Mouse (Mus musculus) midbrain, embryonic 10.5 days (tissue): ENCODE measurements around the gene Fubp1. TPM values are rescaled to one million over a fixed set of nuclear protein-coding genes. Genes with fewer than 3 reads are reported as not detected.

Experiments
- DNase-seq: peaks from one replicate; pipeline ENCODE4 v3.0.0-alpha.2; 2017; ENCODE audit warnings: low spot score
- H3K27ac ChIP-seq: fragments of 300-500 bp; sonication (generic); replicated peaks from 2 replicates; pipeline ENCODE4 v1.5.1; 2016; ENCODE audit warnings: mild to moderate bottlenecking
- H3K27me3 ChIP-seq: fragments of 300-500 bp; sonication (generic); 2 replicates; pipeline ENCODE4 v1.6.1; 2016; ENCODE audit warnings: low read depth, mild to moderate bottlenecking; ENCODE audit not compliant: poor library complexity, severe bottlenecking
- H3K36me3 ChIP-seq: fragments of 300-500 bp; sonication (generic); 2 replicates; pipeline ENCODE4 v1.6.1; 2016; ENCODE audit warnings: mild to moderate bottlenecking, moderate library complexity
- H3K4me1 ChIP-seq: fragments of 300-500 bp; sonication (generic); 2 replicates; pipeline ENCODE4 v1.6.1; 2016
- H3K4me3 ChIP-seq: fragments of 300-500 bp; sonication (generic); 2 replicates; pipeline ENCODE4 v1.5.1; 2016; ENCODE audit warnings: mild to moderate bottlenecking, moderate library complexity
- H3K9me3 ChIP-seq: fragments of 300-500 bp; sonication (generic); replicated peaks from 2 replicates; pipeline ENCODE4 v1.6.1; 2016; ENCODE audit warnings: mild to moderate bottlenecking
- WGBS: fragments of 180-500 bp; shearing (Covaris S2); methylation state at CpG from one replicate; pipeline ENCODE4 v1.1.7; 2016; 5-methylcytosine and 5-hydroxymethylcytosine counted together
- polyA plus RNA-seq: library from polyadenylated mRNA; unstranded; fragments of >200 nt; fragmentation: Nextera tagmentation; extraction: Ambion mirVana; gene quantifications from 2 replicates; pipeline ENCODE4 v1.2.1, GENCODE M21; 2016

Gene Fubp1
- polyA plus RNA-seq, 1 experiment from 2014 or later: 411 TPM

- H3K9me3 ChIP-seq: no peaks in the 10 kb centered on the region
- H3K27me3 ChIP-seq: peaks cover 5% of the 10 kb centered on the region; the same call in 1 of the 2 replicates
- no peak for DNase-seq
- no peak overlapping the region for H3K27ac ChIP-seq
- 64% methylated on average over 3 of the region's 3 CpGs for WGBS
- H3K4me3 ChIP-seq: no peak overlapping the region
- H3K4me1 ChIP-seq: no peaks in the 10 kb centered on the region
- H3K36me3 ChIP-seq: no peaks in the 10 kb centered on the region
These were observed 11.1 kb upstream of the Fubp1 start for GRCm38 (mm10) chr3:152199125-152199524.

- DNase-seq: no peak
- WGBS: 90% methylated on average over 3 of the region's 3 CpGs
- Histone ChIP-seq H3K9me3 (no peaks in the 10 kb centered on the region), H3K4me3 (no peak overlapping the region), H3K27me3 (0 out of 2 replicates have a peak, but pooled peaks cover 5% of the 10 kb centered on the region), H3K27ac (no peak overlapping the region), H3K4me1 (no peaks in the 10 kb centered on the region), H3K36me3 (no peaks in the 10 kb centered on the region)
These were observed 9.0 kb upstream of the Fubp1 start for GRCm38 (mm10) chr3:152201181-152201580.

- 82% methylated on average over 2 of the region's 2 CpGs for WGBS
- no peak overlapping the region for H3K4me3 ChIP-seq
These were observed 8.6 kb upstream of the Fubp1 start for GRCm38 (mm10) chr3:152201651-152202050.

GRCm38 (mm10) chr3:152202942-152203341 lies 7.3 kb upstream of the Fubp1 start:
- H3K36me3 ChIP-seq: peaks cover 13% of the 10 kb centered on the region

More at GRCm38 (mm10) chr3:152201651-152202050, 8.6 kb upstream of the Fubp1 start:
- H3K9me3 ChIP-seq: no peaks in the 10 kb centered on the region
- H3K36me3 ChIP-seq: peaks cover 2% of the 10 kb centered on the region; the same call in 1 of the 2 replicates
- no peak for DNase-seq
- H3K4me1 ChIP-seq: no peaks in the 10 kb centered on the region
- H3K27me3 ChIP-seq: 0 out of 2 replicates have a peak, but pooled peaks cover 3% of the 10 kb centered on the region
- no peak overlapping the region for H3K27ac ChIP-seq

GRCm38 (mm10) chr3:152203411-152203810 lies 6.8 kb upstream of the Fubp1 start:
- H3K27ac ChIP-seq: no peak overlapping the region
- 91% methylated on average over 6 of the region's 6 CpGs for WGBS
- no peak overlapping the region for H3K4me3 ChIP-seq
- no peaks in the 10 kb centered on the region for H3K9me3 ChIP-seq
- H3K27me3 ChIP-seq: no peaks in the 10 kb centered on the region
- peaks cover 2% of the 10 kb centered on the region for H3K4me1 ChIP-seq
- no peak for DNase-seq
- H3K36me3 ChIP-seq: peaks cover 14% of the 10 kb centered on the region

More at GRCm38 (mm10) chr3:152202942-152203341, 7.3 kb upstream of the Fubp1 start:
- no peak overlapping the region for H3K4me3 ChIP-seq
- H3K4me1 ChIP-seq: no peaks in the 10 kb centered on the region
- H3K27me3 ChIP-seq: no peaks in the 10 kb centered on the region
- no peak for DNase-seq
- no peak overlapping the region for H3K27ac ChIP-seq
- no peaks in the 10 kb centered on the region for H3K9me3 ChIP-seq

GRCm38 (mm10) chr3:152203996-152204395 lies 6.2 kb upstream of the Fubp1 start:
- 74% methylated on average over 3 of the region's 3 CpGs for WGBS
- H3K9me3 ChIP-seq: no peaks in the 10 kb centered on the region

GRCm38 (mm10) chr3:152204577-152204976 lies 5.6 kb upstream of the Fubp1 start:
- Histone ChIP-seq H3K27ac (no peak overlapping the region), H3K36me3 (peaks cover 15% of the 10 kb centered on the region), H3K4me3 (no peak overlapping the region), H3K27me3 (no peaks in the 10 kb centered on the region), H3K9me3 (no peaks in the 10 kb centered on the region), H3K4me1 (peaks cover 11% of the 10 kb centered on the region)
- WGBS: 91% methylated on average over 3 of the region's 3 CpGs
- no peak for DNase-seq

More at GRCm38 (mm10) chr3:152203996-152204395, 6.2 kb upstream of the Fubp1 start:
- H3K27me3 ChIP-seq: no peaks in the 10 kb centered on the region
- peaks cover 15% of the 10 kb centered on the region for H3K36me3 ChIP-seq
- H3K4me3 ChIP-seq: no peak overlapping the region
- DNase-seq: no peak
- peaks cover 8% of the 10 kb centered on the region for H3K4me1 ChIP-seq
- H3K27ac ChIP-seq: no peak overlapping the region

- Histone ChIP-seq H3K4me3 (no peak overlapping the region), H3K4me1 (peaks cover 18% of the 10 kb centered on the region), H3K27me3 (no peaks in the 10 kb centered on the region), H3K9me3 (no peaks in the 10 kb centered on the region), H3K36me3 (peaks cover 20% of the 10 kb centered on the region), H3K27ac (no peak overlapping the region)
- no peak for DNase-seq
- 94% methylated on average over 4 of the region's 4 CpGs for WGBS
These were observed 3.1 kb upstream of the Fubp1 start for GRCm38 (mm10) chr3:152207156-152207555.

- DNase-seq: no peak
- WGBS: 96% methylated on average over 7 of the region's 7 CpGs
- peak overlapping the region; percentile 74 for H3K4me3 ChIP-seq
- H3K27ac ChIP-seq: no peak overlapping the region
- peaks cover 29% of the 10 kb centered on the region for H3K4me1 ChIP-seq
- H3K9me3 ChIP-seq: no peaks in the 10 kb centered on the region
- H3K27me3 ChIP-seq: no peaks in the 10 kb centered on the region
- H3K36me3 ChIP-seq: peaks cover 29% of the 10 kb centered on the region
These were observed 1.9 kb upstream of the Fubp1 start for GRCm38 (mm10) chr3:152208096-152208885.

GRCm38 (mm10) chr3:152209177-152209966 lies 850 bp upstream of the Fubp1 start:
- Histone ChIP-seq H3K4me1 (peaks cover 35% of the 10 kb centered on the region), H3K36me3 (peaks cover 34% of the 10 kb centered on the region), H3K27ac (peak overlapping the region; percentile 98), H3K27me3 (no peaks in the 10 kb centered on the region), H3K9me3 (no peaks in the 10 kb centered on the region), H3K4me3 (peak overlapping the region; percentile 74)
- WGBS: 9% methylated on average over 25 of the region's 25 CpGs
- DNase-seq: no peak

- Histone ChIP-seq H3K9me3 (no peaks in the 10 kb centered on the region), H3K27me3 (no peaks in the 10 kb centered on the region), H3K36me3 (peaks cover 48% of the 10 kb centered on the region), H3K27ac (peak overlapping the region; percentile 98), H3K4me1 (peaks cover 35% of the 10 kb centered on the region), H3K4me3 (peak overlapping the region; percentile 74)
- DNase-seq: peak; percentile 73
- WGBS: 0% methylated on average over 45 of the region's 68 CpGs
These were observed 638 bp downstream of the Fubp1 start for GRCm38 (mm10) chr3:152210728-152211391.

GRCm38 (mm10) chr3:152211731-152212279 lies 1.6 kb downstream of the Fubp1 start:
- Histone ChIP-seq H3K4me3 (peak overlapping the region; percentile 74), H3K27me3 (no peaks in the 10 kb centered on the region), H3K36me3 (peaks cover 54% of the 10 kb centered on the region), H3K4me1 (peaks cover 35% of the 10 kb centered on the region), H3K27ac (peak overlapping the region; percentile 98), H3K9me3 (no peaks in the 10 kb centered on the region)
- WGBS: 54% methylated on average over 7 of the region's 7 CpGs
- DNase-seq: no peak
